Mouse (Mus musculus): ENCODE data around the gene Ints6l.

DNA sequence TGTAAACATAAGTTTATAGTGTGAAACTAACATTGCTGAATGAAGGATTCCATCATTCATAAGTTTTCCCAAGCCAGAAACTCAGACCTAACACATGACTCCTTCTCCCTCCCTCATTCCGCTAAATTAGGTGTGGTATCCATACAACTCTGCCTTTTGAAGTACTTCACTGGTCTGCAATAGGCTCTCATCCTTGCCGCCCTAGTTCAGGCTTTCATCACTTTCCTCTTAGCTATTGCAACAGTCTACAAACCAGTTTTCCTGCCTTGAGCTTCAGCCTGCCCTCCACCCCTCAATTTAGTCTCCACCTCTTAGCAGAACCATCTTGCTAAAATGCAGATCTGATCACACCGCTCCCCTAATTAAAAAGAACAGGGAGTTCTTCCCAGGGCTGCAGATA lies 22.9 kb downstream of the Ints6l start:
- TF ChIP-seq POLR2A (IDR thresholded peaks at IDR 0.05; ENCODE audit: control insufficient read depth, low read depth, low read length) (no peak), CTCF (IDR thresholded peaks at IDR 0.05; ENCODE audit: control insufficient read depth, insufficient read depth, insufficient replicate concordance, low read depth, low read length) (no peak)
